Mouse (Mus musculus) brown adipose tissue, adult 24 weeks (tissue): ENCODE data around the gene Mkrn2os. TPM values are rescaled to one million over a fixed set of nuclear protein-coding genes. Genes with fewer than 3 reads are reported as not detected.
"Not testable (repeated sequence)": the region's sequence is repeated elsewhere in the genome, so short reads cannot be mapped to it uniquely, and the experiment has no call there.

ENCODE experiments used
- H3K27ac ChIP-seq: fragments of 200-500 bp; replicated peaks from 2 replicates; pipeline ENCODE4 v1.5.1; 2012; ENCODE audit warnings: low read depth, mild to moderate bottlenecking, low read length
- H3K4me1 ChIP-seq: fragments of 200-500 bp; 2 replicates; pipeline ENCODE4 v1.6.1; 2012; ENCODE audit warnings: low read length, mixed read lengths; ENCODE audit not compliant: control insufficient read depth, insufficient read depth, insufficient read length
- H3K4me3 ChIP-seq: fragments of 200-500 bp; 2 replicates; pipeline ENCODE4 v1.5.1; 2012; ENCODE audit warnings: low read depth, mild to moderate bottlenecking, low read length, moderate library complexity; ENCODE audit not compliant: insufficient read depth
- polyA plus RNA-seq: library from polyadenylated mRNA; stranded (reverse); fragments of >200 nt; gene quantifications from 2 replicates; pipeline ENCODE4 v1.2.4, GENCODE M21; 2012; ENCODE audit not compliant: missing spikeins, insufficient read depth, insufficient read length

Gene Mkrn2os
- not detected in 2 replicates for polyA plus RNA-seq

DNA sequence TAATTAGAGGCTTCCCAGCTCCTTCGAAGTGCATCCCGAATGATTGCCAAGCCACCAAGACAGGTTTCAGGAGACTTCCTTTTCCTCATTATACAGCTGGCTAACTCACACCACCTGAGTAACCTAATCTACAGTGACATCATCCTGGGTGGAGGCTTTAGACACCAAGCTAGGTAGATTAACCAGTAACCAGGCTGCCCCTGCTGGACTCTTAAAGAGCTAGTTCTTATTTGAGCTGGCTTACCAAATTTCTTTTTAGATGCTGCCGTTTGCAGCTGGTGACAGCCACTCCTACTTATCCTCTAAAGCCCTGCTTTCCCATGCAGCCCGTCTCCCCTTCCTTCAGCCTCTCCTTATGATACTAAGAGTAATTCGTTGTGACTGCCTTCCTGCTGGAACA is at the start of gene Mkrn2os:
TSS of gene Mkrn2os (minus strand) at position 119 of the 400 bp plus-strand sequence.
- Histone ChIP-seq H3K27ac (no peak within 1 kb of the TSS), H3K4me3 (no peak within 1 kb of the TSS), H3K4me1 (no peaks in the 10 kb centered on the region)

- H3K27ac ChIP-seq, H3K4me1 ChIP-seq, H3K4me3 ChIP-seq: not testable (repeated sequence)
These were observed 45.8 kb upstream of the Mkrn2os start for GRCm38 (mm10) chr6:115638188-115638587.

GRCm38 (mm10) chr6:115634015-115634414 is 41.6 kb upstream of the Mkrn2os start:
- Histone ChIP-seq H3K27ac (no peak overlapping the region), H3K4me3 (no peak overlapping the region), H3K4me1 (no peaks in the 10 kb centered on the region)

DNA sequence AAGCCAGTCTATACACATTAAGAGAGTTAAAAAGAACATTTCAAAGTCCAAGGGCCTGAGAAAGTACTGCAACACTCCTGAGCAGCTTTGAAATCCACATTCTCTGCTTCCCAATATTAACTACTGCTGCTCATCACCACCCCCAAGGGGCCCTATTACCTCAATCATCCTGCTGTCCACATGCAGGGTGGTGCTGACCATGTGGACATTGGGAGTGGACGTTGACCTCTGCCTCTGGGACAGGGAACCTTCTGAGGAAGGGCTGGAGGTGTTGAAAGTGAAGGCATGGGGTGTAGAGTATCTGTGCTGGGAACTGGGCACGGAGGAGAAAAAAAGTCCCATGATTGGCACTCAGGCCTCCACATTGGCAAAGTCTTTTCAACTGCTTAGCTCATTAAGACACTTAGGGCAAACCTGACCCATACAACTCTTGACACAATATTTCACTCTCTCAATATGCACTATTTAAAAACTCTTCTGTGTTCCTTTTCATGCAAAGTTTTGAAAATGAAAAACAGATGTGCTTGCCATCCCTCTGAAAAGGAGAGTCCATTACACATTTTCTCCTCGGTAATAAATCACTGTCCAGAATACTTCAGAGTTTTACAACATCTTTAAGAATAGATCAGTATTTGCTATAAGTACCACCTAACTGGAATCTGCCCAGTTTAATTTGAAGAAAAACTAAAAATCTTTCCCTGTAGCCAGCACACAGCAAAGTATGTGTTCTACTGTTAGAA is 38.9 kb upstream of the Mkrn2os start:
- Histone ChIP-seq H3K4me1 (no peaks in the 10 kb centered on the region), H3K27ac (no peak overlapping the region), H3K4me3 (no peak overlapping the region)

DNA sequence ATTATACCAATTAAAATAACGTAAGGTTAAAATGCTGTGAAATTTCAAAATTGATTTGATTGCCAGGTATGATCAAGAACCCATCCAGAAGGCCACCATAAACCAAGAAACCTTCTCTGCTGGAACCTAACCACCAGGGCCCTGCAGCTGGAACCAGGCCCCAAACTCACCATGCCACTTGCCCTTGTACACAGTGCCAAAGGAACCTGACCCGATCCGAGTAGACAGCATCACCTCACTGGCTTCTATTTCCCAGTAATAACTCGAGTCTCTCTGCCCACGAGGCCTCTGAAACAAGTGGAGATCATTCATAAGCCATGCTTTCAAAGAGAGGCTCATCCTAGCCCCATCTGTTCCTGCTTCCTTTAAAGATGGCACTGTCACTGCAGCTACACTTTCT is 33.7 kb upstream of the Mkrn2os start:
- H3K4me1 ChIP-seq, result no peaks in the 10 kb centered on the region
- H3K27ac ChIP-seq, result no peak overlapping the region
- H3K4me3 ChIP-seq, result no peak overlapping the region

GRCm38 (mm10) chr6:115620942-115621341 is 28.6 kb upstream of the Mkrn2os start:
- Histone ChIP-seq H3K4me1 (peaks cover 6% of the 10 kb centered on the region), H3K4me3 (no peak overlapping the region), H3K27ac (no peak overlapping the region)

DNA sequence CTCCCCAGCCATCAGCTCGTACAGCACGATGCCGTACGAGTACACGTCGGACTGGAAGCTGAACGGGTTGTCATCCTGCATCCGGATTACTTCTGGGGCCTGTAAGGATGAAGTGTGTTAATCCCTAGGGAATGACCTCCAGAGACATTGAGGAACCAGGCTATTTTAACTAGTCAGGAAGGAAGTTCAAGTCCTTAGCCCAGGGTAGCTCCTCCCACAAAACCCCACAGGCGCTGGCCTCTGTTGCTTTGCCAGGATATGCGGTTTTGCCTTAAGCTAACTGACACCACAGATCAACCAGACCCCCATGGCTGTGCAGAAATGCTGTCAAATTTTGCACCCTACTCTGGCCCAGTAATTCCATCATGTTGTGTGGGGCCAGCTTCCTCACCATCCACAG is 27.4 kb upstream of the Mkrn2os start:
- H3K4me3 ChIP-seq, result no peak overlapping the region
- H3K27ac ChIP-seq, result peak overlapping the region; percentile 23; the same call in 1 of the 2 replicates
- peaks cover 6% of the 10 kb centered on the region for H3K4me1 ChIP-seq

DNA sequence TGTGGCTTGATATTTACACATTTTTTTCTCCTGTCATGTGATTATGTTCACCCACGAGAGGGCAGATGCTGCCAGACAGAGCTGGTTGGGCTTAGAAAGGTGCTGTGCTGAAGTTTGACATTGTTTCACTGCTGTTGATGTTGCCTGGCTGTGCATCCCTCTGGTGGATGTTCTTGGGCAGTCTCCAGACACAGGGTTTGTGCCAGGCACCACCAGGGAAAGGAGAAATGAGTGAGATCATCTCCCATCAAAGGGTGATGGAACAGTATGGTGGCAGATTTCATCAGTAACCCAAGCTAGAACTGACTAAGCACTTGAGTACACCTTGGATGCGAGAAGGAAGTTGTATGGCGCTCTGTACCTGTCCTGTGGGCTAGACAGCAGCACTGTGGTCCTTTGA is 23.6 kb upstream of the Mkrn2os start:
- no peak overlapping the region for H3K4me3 ChIP-seq
- H3K27ac ChIP-seq, result no peak overlapping the region
- H3K4me1 ChIP-seq, result peaks cover 6% of the 10 kb centered on the region

DNA sequence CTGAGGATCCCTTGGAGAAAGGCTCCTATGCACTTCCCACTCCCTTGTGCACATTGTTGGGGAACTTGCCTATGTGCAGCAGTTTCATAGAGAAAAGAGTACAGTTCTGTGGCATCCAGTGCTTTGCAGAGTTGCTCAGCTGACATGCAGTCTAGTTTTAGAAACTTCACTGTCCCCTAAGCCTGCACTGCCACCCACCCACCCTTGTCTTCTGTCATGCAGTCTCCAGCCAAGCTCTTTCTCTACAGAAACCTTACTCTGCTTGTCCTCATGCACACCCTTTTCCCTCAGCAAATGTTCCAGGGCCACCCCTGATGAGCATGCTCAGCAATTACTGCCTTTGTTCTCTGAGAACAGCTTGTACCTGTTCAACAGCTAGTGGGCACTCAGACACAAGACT is 21.4 kb upstream of the Mkrn2os start:
- H3K4me3 ChIP-seq, result no peak overlapping the region
- H3K4me1 ChIP-seq, result no peaks in the 10 kb centered on the region
- H3K27ac ChIP-seq, result 0 out of 2 replicates have a peak overlapping the region, but pooled peaks have one; percentile 8

GRCm38 (mm10) chr6:115610301-115610700 is 17.9 kb upstream of the Mkrn2os start:
- Histone ChIP-seq H3K27ac (no peak overlapping the region), H3K4me1 (peaks cover 12% of the 10 kb centered on the region), H3K4me3 (no peak overlapping the region)

DNA sequence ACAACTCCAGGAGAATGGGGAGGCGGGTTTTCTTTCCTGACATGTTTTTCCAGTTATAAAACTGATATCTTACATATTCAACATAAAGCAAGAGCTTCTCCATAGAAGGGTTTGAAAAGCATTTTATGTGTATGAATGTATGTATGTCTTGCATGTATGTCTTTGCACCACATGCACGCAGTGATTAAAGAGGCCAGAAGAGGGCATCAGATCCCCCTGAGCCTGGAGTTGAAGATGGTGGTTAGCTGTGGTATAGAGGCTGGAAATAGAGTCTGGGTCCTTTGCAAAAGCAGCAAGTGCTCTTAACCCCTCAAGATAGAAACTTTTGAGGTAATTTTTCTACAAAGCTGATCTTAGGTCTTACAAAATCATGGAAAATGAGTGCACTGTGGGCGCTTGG is 16.7 kb upstream of the Mkrn2os start:
- peaks cover 12% of the 10 kb centered on the region for H3K4me1 ChIP-seq
- H3K4me3 ChIP-seq, result no peak overlapping the region
- H3K27ac ChIP-seq, result no peak overlapping the region

DNA sequence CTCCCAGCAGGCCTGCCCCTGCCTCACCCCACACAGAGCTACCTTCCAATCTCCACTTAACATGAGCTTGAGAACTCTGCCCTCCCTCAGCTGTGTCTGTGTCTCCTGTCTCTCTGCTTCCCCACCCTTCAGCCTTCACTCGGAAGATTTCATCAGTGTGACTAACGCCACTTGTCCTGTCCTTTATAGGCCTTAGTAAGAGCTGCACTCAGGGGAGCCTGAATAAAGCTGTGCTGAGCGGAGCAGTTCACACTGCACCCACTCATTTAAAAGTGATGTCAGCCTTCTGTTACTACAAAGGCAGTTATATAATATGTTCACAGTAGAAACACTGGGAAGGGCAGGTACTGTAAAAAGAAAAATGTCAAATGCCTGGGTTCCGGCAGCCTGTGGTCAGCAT is 15.1 kb upstream of the Mkrn2os start:
- Histone ChIP-seq H3K27ac (0 out of 2 replicates have a peak overlapping the region, but pooled peaks have one; percentile 8), H3K4me3 (no peak overlapping the region), H3K4me1 (peaks cover 15% of the 10 kb centered on the region)

DNA sequence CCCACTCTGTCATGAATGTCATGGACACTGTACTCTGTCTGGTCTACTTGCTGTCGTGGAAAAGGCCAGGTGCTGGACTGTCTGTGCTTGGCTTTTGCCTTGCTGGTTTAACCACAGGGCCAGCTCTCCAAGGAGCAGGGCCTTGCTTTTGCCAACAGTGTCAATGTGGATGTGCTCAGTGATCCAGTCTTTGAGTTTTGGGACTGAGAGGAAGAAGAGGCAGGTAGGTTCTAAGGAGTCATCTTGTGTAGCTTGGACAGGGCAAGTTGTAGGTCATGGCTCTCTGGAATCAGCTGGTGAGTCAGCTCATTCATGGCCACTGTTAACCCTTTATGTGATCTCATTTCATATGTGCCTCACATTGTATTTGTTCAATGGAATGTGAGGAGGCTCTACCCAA is 14.1 kb upstream of the Mkrn2os start:
- Histone ChIP-seq H3K4me3 (no peak overlapping the region), H3K4me1 (peaks cover 15% of the 10 kb centered on the region), H3K27ac (no peak overlapping the region)

- Histone ChIP-seq H3K4me3 (peak within 1 kb of the TSS; percentile 93), H3K27ac (no peak within 1 kb of the TSS), H3K4me1 (peaks cover 11% of the 10 kb centered on the region)
These were observed 9.5 kb upstream of the Mkrn2os start, which contains the start of gene Mkrn2 for GRCm38 (mm10) chr6:115601715-115602523. Gene Mkrn2, plus strand, starts transcription at chr6:115601902.

- H3K4me3 ChIP-seq, result peak overlapping the region; percentile 26
- peaks cover 8% of the 10 kb centered on the region for H3K4me1 ChIP-seq
- no peak overlapping the region for H3K27ac ChIP-seq
These were observed 8.9 kb upstream of the Mkrn2os start for GRCm38 (mm10) chr6:115601322-115601714.
